Mouse (Mus musculus): Measurements from ENCODE around the gene Ctcfl.
A peak's percentile ranks its signal among the peaks of the same experiment; 100 is the strongest.

Gene Ctcfl

DNA sequence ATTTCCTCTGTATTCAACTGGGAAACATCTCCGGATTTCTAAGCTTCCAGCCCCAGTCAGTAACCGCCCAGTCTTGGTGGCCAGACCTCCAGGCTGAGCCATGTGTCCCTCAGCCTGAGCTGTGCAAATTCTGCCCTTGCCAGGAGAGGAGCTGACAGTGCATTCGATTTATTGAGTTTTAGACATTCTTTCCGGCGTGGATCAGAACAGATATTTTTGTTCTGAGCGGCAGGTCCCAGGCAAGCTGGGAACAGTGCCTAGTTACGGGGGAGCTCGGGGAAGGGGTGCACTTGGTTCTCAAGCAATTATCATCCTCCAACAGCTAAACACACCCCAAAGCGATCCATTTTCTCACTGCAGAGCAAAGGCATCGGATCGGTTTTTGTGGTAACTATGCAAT, 24.3 kb upstream of the Ctcfl start:
- no peak for DNase-seq (ENCODE audit: low read depth, low spot score)

DNA sequence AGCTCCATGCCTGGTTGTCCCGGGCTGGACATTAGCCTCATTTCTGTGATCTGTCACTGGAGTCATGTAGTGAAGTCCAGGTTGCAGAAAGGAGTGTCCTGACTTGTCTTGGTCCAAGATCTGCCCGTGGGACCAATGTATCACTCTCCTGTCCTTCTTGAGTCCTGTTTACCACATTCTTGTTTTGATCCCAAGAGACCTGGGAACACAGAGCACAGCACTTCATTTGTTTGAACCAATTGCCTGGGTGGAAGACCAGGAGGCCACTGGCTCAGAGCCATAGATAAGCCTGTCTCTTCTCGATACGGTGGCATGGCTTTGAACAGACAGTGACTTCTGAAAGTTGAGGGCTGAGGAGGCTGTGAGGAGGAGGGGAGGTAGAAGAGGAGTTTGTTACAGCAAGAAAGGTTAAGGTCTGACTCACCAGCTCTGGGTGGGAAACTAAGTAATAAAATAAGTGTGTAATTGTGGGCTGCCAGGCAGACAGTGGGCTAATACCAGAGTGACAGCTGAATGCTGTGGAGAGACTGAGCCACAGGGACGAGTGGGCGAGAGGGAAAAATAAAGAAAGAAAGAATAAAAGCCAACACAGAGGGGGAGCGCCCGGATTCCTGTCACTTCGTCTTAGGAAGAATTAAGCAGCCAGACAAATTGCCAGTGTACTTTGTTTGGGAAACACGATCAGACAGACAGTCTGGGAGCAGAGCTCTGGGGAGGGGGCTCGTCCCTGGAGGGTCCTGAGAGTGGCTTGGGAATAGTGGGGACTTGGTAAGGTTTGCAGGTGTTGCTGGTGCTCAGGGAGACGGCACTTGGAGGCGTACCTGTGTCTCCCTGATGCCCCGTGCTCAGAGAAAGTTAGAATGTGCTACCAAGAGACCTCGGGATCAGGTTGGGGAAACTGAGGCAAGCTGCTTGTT, 19.3 kb upstream of the Ctcfl start:
- DNase-seq (ENCODE audit: low read depth, low spot score): no peak

DNA sequence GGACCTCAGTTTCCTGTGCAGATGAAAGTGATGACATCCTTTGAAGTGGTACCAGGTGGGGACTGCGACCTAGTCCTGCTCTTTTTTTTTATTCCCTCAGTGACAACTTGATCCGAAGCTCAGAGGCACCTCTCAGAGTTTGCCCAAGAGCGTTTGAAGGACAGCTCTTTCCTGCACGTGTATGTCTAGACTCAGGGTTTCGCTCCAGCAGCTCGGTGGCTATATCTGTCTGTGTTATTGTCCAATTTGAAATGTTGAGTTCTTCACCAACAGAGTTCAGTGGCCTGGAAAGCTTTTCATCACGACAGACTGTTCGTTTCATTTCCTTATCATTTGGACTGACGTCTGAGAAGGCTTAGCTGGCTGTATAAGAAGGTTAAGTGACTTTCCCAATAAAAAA, 15.4 kb upstream of the Ctcfl start:
- DNase-seq (ENCODE audit: low read depth, low spot score): no peak

DNA sequence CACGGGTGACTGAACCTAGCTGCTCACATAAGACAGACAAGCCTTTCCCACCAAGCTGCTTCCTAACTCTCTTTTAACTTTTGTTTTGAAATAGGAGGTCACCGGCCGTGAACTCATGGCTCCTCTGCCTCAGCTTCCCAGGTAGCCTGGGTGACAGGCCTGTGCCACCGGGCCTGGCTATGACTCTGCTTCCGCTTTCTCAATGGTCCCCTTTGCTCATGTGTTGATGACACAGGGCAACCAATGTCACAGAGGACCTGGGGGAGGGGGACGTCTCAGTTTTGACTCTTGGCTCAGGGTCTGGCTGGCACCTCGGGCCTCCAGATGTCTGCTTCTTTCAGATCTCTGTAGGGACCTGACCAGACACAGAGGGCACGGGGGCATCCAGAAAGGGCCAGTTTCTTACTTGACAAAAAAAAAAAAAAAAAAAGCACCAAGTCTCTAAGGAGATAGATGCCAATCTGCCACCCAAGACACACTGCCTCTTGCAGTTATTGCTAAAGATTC, 13.5 kb upstream of the Ctcfl start:
- no peak for DNase-seq (ENCODE audit: low read depth, low spot score)

DNA sequence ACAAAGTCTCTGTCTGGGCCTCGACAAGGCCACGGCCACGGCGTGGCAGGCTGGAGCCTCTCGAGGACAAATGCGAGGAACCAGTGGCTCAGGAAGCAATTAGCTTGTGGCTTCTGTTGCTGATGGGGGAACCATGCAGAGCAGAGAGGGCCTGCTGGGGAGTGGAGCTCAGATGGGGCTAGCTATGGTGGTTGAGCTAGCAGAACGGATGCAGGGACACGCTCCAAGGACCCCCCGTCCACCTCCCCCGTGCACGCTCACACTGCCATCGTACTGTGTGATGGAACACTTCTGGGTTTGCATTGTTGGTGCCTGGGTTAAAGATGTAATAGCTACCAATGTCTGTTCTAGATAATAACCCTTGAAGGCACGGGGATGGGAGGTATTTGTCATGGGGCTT, 12.9 kb upstream of the Ctcfl start:
- no peak for DNase-seq (ENCODE audit: low read depth, low spot score)

DNA sequence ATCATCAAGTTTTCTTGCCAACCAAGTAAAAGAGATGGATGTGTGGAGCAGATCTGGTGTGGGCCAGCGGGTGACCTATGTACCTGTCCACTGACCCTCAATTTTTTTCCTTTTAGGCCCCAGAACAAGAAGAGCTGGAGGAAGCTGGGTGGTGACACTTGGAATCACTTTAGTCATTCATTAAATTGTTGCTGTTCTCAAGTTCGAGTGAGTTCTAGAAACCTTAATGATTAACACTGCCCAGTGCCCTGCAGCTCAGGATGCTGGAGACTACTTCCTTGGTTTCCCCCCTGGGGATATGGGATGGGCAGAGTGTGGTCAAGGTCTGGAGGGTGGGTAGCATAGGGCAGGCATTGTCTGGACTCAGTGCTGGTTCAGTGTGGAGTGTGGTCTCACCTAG, 9.8 kb upstream of the Ctcfl start:
- DNase-seq (ENCODE audit: low read depth, low spot score): no peak

DNA sequence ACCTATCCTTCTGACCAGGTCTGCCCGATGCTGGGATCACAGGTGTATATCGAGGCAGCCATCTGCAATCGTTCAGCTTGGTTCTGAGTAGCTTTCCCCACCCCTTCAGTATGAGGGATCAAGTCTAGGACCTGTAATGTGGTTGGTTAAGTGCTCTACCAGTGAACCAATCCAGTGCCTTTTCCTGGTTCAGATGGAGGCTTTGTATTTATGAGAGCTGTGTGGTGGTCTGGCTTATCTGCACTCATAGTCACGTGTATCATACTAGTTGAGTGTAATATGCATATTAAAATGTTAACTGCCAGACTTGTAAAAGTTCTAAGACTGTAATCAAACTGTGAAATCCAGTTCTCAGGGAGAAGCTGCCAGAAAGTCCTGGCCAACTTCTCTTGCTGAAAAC, 7.1 kb upstream of the Ctcfl start:
- DNase-seq (ENCODE audit: low read depth, low spot score): no peak

DNA sequence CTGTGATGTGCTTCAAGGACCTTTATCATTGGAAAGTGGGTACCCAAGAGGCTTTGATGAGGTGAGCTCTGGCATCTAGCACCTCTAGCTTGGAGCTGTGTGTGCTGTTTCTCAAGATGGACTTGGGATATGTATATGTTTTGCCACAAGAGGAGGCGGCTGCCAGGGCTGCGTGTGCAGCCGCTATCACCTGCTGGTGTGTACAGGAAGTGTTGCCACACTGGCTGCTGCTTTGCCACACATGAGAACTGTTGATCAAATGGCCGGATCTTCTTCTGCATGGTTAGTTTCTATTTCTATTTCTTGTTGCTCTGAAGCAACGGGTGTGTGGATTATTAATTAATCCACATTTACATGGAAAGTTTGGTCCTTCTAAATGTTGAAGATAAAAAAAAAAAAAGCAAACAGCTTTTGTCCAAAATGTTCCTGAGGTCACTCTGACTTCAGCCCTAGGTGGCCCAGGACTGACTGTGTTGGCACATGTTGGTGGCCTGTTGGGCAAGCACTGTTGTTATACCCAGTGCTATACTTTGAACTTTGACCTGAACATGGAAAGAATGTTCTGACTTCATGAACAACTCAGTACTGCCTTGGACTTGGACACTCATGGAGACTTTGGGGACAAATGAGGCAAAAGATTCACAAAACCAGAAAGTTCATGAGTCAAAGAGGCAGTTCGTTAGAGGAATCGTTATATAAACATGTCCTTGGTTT, 4.9 kb upstream of the Ctcfl start:
- DNase-seq (ENCODE audit: low read depth, low spot score): no peak

DNA sequence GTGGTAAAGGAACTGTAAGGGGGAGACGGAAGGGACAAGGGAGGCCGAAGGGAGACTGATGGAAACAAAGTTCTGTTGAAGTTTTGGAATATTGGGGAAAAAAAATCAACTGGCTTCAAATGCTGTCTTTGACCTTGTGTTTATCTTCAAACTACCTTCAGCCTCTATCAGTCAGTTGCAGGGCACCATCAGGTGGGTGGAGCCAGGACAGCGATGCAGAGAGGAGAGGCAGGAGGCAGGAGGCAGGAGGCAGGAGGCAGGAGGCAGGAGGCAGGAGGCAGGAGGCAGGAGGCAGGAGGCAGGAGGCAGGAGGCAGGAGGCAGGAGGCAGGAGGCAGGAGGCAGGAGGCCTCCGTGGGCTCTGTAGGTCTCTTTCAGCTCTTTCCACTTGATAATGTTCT, 792 bp upstream of the Ctcfl start:
- DNase-seq (ENCODE audit: low read depth, low spot score): peak; percentile 76

DNA sequence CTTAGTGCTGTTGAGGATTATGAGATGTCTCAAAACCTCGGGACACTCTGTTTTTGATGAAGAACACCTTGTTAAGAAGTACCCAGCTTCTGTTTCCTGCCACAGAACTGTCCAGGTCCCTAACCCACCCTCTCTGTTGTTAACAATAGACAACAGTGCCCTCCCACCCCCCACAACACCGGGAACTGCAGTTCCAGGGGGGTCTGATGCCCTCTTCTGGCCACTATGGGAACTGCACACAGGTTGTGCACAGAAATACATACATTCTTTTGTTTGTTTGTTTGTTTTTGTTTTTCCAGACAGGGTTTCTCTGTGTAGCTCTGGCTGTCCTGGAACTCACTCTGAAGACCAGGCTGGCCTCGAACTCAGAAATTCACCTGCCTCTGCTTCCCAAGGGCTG, 5.5 kb downstream of the Ctcfl start:
- DNase-seq (ENCODE audit: low read depth, low spot score): peak; percentile 57

DNA sequence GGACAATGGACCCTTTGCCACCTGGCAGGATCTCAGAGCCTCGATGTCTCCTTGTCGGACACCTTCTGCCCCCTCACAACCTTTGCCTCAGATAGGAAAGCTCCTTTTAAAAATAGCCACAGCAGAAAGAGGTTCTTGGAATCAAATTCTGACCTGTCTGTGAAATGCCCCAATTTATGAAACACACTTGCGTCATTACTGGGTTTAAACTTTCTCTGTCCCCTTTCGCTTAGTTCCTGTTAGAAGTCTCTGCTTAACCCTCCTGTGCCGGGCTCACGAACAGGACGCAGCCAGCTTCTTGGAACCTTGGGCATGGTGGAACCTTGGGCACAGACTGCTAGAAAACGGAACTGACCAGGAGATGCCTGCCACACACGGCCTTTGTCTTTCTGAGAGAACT, 8.8 kb downstream of the Ctcfl start:
- no peak for DNase-seq (ENCODE audit: low read depth, low spot score)

DNA sequence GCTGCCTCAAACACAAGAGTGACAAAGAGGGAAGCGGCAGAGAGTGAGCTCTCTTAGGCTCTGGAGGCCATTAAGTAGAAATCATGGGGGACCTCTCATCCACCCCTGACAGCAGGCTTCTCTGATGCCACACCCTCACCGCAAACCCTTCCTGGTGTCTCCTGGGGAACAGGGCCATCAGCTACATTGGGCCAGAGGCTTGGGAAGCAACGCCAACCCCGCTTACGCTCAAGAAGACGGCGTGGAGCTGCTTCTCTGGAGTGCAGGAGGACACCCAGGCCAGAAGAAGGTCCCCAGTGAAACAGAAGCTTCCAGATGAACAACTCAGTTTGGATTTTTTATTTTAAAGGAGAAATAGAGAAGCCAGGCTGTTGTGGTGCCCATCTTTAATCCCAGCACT, 9.8 kb downstream of the Ctcfl start:
- no peak for DNase-seq (ENCODE audit: low read depth, low spot score)

DNA sequence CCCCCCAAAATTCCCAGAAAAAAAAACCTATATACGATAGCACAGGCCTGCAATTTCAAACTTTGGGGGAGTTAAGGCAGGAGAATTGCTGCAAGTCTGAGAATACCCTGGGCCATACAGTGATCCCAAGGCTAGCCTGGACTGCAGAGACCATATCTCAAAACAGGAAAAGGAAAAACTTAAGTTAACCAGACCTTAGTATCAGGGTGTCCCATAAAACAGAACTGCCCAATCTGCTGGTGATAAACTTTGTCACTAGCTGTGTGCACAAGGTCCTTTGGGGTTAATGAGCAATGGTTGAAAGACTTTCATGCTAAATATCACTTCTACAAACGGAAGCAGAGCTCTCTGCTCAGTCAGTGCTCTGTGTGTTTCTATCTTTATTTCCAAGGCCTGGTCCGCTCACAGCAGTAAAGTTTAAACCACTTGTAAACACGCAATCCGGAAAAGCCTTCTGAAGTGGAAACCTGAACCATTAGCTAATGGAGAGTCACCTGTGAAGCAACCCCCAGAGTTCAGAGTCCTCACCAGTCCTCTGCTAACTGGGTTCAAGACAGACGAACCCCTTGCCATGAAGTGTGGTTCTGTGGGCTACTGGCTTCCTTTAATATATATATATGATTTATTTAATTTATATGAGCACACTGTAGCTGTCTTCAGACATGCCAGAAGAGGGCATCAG, 10.7 kb downstream of the Ctcfl start:
- DNase-seq (ENCODE audit: low read depth, low spot score): no peak

DNA sequence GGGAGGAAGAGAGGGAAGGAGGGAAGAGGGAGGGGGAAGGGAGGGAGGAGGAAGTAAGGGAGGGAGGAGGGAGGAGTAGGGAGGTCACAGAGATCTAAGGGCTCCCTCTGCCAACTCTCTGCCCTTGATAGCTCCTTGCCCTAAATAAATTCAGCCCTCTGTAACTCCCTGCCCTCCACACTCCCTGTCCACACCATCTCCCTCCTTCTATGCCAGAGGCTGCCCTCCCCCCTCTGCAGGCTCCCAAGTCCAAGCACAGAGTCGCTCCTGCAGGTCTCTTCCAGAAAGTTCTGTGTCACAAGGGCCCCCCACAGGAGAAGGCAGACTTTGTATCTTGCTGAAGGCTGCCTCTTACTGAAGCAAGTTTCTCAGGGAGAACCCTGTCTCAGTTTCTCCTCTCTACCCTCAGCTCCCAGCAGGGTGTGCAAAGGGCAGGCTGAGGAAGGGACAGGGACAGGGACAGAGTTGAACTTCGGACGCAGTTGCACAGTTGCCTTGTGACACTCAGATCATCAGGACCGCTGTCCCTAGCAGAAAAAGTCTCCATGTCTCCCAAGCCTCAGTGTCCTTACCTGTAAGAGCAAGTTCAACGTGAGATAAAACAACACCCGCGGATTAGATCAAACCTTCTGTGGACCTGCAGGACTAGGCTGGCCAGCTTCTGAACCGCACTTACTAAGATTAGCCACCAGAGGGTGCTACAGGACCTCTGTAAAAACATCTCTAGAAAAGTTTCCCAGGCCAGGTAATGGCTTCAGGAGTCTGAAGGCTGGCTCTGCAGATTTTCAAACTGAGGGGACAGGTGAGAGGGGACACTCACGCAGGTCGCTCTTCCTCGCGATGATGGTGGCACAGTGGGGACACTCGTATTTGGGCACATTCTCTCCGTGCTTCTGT, 12.2 kb downstream of the Ctcfl start:
- peak; percentile 81 for DNase-seq (ENCODE audit: low read depth, low spot score)

DNA sequence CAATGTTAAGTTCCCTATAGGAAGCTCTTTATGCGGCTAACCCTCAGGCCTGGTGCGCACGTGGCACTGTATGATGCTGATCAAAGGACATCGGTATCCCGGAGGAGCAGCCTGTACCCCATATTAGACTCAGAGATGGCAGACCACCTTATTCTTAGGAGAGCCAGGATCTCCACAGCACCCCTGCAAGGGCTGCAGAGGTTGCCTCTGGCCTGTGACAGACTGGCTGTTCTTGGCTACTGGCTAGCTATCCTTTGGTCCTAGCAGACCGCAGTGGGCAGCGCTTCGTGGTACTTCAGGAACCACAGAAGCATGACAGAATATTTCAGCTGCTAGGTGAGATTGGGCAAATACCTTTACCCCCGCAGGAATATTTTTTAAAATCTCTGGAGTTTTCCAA, 12.9 kb downstream of the Ctcfl start:
- DNase-seq (ENCODE audit: low read depth, low spot score): no peak

DNA sequence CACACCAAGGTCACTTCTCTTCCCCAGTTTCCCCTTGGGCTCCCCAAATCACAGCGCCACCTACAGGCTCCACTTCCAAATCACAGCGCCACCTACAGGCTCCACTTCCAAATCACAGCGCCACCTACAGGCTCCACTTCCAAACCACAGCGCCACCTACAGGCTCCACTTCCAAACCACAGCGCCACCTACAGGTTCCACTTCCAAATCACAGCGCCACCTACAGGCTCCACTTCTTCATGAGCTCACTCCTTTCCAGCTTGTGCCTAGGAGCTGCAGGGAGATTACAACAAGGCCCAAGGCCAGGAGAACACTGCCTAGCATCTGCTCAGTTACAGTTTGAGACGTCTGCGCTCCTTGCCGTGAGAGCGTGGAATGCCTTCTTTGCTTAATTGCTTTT, 22.0 kb downstream of the Ctcfl start:
- peak; percentile 46 for DNase-seq (ENCODE audit: low read depth, low spot score)

DNA sequence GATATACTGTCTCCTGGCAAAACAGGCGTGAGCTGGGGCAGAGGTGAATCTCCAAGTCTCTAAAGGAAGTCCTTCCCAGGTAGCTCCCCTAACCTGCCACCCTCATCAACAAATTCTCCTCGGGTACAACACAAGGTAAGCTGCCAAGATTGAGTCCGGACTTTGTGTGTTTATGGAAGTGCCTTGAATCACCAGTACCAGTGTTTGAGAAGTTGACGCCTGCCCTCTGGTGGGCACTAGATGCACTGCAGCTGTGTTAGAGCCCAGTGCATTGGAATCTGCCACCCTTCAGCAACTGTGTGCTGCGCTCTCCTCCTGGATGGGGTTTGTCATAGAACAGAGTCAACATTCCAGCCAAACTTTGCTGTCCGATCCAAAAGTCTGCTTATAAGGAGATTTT, 29.9 kb downstream of the Ctcfl start:
- peak; percentile 84 for DNase-seq (ENCODE audit: low read depth, low spot score)

DNA sequence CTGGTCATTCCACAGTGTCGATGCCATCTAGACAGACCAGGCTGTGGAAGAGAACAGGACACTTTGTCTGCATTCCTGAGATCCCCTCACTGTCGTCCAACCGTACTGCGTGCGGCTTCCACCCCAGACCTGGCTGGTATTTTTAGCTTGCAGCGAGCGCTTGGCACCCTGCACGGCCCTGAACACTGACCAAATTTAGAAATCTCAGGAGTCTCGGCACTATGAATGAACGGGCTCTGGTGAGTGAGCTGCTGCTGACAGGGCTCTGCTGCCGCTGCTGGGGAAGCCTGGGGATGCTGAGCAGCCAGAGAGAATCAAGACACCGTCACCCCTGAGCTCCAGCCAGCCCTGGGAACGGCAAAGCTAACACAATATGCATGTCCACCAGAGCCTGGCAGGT, 31.9 kb downstream of the Ctcfl start:
- no peak for DNase-seq (ENCODE audit: low read depth, low spot score)

DNA sequence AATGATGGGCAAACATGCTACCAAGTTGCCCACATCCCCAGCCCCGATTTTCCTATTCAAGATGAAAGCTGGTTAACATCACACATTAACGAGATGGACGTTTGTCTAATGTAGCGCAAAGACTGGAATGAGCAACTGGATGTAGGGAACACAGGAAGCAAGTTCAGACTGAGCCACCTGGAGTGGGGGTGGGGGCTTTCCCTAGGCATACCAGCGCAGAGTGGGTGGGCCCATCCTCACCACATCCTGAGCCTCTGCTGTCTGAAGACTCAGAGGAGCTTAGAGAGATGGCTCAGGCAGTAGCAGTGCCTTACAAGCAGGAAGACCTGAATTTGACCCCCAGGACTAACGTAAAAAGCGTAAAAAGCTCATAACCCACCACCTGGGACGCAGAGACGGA, 33.6 kb downstream of the Ctcfl start:
- peak; percentile 58 for DNase-seq (ENCODE audit: low read depth, low spot score)

DNA sequence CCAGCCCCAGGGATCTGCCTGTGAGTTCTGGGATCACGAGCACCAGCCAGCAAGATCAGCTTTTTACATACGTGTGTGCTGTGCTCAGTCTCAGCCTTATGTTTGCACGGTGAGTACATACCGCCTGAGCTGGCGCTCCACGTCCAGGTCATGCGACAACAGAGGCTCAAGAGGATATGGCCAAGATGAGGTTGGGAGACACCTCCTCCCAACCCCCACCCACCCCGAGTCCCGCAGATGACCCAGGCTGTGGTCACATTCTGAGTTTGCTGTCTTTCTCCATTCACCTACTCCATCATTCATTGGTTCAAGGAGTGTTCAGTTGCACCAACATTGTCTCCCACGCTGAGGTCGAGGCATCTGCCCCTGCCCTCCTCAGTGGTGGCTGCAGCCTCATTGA, 34.5 kb downstream of the Ctcfl start:
- DNase-seq (ENCODE audit: low read depth, low spot score): no peak

DNA sequence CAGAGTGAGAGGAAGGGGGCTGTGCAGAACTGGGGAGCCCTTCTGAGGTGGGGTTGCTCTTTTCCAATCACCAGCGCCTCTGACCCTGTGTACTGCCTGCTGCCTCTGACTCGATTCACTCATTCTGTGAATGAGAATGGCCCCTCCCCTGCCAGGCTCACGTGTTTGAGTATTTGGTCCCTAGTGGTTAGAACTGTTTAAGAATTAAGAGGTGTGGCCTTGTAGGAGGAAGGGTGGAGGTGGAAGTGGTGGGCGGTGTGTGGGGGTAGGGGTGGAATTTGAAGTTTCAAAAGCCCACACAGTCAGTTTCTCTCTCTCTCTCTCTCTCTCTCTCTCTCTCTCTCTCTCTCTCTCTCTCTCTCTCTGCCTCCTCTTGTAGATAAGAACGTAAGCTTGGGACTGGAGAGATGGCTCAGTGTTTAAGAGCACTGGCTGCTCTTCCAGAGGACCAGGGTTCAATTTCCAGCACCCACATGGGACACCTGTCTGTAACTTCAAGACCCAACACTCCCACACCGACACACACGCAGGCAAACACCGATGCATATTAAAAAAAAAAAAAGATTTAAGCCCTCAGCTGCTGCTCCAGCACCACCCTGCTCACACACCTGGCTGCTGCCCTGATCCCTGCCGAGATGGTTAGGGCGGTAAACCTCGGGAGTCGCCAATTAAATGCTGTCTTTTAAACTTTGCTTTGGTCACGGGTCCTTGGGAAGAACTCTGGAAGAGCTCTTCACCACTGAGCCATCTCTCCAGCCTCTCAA, 35.4 kb downstream of the Ctcfl start:
- DNase-seq (ENCODE audit: low read depth, low spot score): peak; percentile 97

Data from R1 (cell line).